Mouse (Mus musculus) spleen, embryonic (tissue): Measurements from ENCODE around the gene S100z.

ENCODE experiments used
- CTCF ChIA-PET: fragments of 350-600 bp; sonication (Branson Sonifier 250); formaldehyde crosslinking; loops from one replicate; lab custom pipeline; 2022; lab: Charles Lee

Gene S100z

GRCm38 (mm10) chr13:95449730-95450129 is 28.8 kb downstream of the S100z start:
- CTCF ChIA-PET = interaction anchor here (0.6 kb wide), 1 partner anchor 14 kb away, joined by 3 read pairs; no protein-coding TSS in a partner anchor

GRCm38 (mm10) chr13:95444824-95445223 is 33.7 kb downstream of the S100z start, which contains the start of gene Crhbp:
TSS of gene Crhbp (minus strand) at chr13:95444924.
- CTCF ChIA-PET = no interaction called here

- CTCF ChIA-PET = no interaction called here
These were observed 34.2 kb downstream of the S100z start for GRCm38 (mm10) chr13:95444291-95444690.

DNA sequence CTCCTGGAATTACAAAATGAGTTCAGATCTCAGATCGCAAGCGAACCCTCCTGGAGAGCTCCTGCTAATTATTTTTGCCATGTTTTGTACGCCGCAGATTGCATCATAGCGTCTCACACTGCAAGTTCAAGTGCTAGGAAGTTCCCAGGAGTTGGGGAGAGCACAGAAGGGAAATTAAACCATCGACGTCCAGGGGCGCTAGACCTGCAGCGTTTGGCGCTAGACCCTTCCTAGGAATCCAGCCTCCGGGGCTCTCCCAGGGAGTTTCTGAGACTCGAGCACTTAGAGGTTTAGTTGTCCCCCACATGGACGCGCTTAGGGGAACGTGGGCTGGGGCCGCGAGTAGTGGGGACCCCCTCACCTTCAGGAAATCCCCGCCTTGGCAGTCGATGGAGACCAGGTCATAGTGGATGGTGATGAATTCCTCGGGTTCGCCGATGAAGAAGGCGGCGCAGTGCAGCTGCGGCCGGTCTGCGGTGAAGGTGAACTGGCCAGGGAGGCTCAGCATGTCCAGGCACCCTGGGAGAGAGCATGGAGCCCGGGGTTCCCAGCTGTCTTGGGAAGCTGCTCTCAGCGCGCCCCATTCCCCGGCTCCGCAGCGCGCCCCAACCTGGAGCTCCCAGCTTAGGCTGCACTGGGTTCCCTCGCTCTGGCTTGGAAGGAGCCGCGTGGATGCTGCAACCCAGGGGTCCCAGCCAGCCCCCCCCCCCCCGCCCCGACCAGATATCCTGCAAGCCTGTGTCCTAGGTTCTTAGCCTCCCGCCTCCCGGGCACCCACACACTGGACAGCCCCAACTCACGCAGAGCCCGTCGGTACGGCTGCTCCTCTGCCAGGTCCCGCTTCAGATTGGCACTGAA is 34.9 kb downstream of the S100z start:
- CTCF ChIA-PET = no interaction called here

DNA sequence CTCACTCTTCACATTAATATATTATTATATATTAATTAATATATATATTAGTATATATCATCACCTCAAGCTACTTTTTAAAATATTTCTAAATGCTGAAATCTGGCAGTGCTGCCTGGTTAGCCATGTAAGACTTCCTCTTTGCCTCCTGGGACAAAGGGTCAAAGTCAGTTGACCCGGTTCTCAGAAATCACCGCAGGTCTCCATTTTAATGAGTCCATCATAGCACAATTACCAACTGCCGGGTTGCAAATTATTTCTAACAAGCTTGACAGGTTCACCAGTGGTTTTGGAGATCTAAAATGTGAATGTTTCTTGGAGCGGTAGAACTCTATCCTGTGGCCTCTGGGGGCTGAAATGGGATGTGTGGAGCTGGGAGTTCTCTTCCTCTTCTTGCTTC is 35.6 kb downstream of the S100z start:
- CTCF ChIA-PET = no interaction called here

DNA sequence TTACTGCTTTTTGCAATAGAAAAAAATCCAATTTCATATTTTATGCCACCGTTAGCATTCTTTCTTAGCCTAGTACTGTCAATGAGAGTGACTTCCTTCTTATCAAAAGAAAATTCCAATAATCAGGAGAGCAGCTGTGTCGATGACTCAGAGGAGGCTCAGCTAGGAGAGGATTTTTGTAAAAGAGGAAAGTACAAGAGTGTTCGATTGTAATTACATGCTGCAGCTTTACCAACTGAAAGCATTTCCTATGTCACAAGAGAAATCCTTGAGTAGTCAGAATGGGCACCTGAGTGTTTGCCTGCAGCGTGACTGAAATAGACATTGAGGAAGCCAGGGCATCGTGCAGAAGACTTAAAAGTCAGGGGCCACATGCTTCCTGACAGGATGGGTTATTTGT is 39.0 kb downstream of the S100z start:
- CTCF ChIA-PET = no interaction called here

DNA sequence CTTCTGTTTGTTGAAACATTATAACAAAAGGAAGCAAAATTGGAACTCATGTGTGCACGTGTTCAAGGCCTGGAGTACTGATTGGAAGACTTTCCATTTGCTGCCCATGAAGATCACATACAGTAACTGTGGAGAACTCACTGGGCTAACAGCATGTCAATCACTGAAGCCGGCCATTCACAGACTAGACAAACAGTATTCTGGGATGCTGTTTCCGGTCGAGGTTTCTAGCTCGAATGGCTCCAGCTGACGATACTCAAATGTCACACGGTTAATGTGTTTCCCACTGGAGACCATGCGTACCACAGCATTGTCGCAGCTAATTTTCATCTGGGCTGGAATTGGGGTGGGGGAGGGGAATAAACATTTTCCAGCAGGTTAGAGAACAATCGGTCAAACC is 46.8 kb downstream of the S100z start:
- CTCF ChIA-PET = no interaction called here

- CTCF ChIA-PET = no interaction called here
These were observed 51.0 kb downstream of the S100z start for GRCm38 (mm10) chr13:95427499-95427898.
